Mouse (Mus musculus) CD4-positive, CD25-positive, alpha-beta regulatory T cell, adult 4 months (primary cell): ENCODE data around the gene Cpb2. TPM values are rescaled to one million over a fixed set of nuclear protein-coding genes. Genes with fewer than 3 reads are reported as not detected.

Experiments
- ATAC-seq: one replicate; pipeline ENCODE4 v1.8.0; 2017
- polyA plus RNA-seq, 2 experiments: library from polyadenylated mRNA; unstranded; fragments of 100-300 nt; shearing (Covaris generic); gene quantifications; one replicate each; pipeline ENCODE4 v1.2.1; 2017

The Cpb2 gene
- polyA plus RNA-seq = not detected

GRCm38 (mm10) chr14:75242087-75242486 lies at the start of gene Cpb2:
Gene Cpb2 (plus strand): TSS chr14:75242287.
- ATAC-seq = no peak

- no peak for ATAC-seq
These were observed 49.7 kb upstream of the Cpb2 start for GRCm38 (mm10) chr14:75192427-75192826.

GRCm38 (mm10) chr14:75192858-75193257 lies 49.2 kb upstream of the Cpb2 start:
- ATAC-seq = peak; percentile 6

GRCm38 (mm10) chr14:75195530-75195929 lies 46.6 kb upstream of the Cpb2 start:
- no peak for ATAC-seq

GRCm38 (mm10) chr14:75197027-75197426 lies 45.1 kb upstream of the Cpb2 start:
- peak; percentile 58 for ATAC-seq

GRCm38 (mm10) chr14:75197660-75198059 lies 44.4 kb upstream of the Cpb2 start:
- ATAC-seq = peak; percentile 37

- ATAC-seq = no peak
These were observed 36.6 kb upstream of the Cpb2 start for GRCm38 (mm10) chr14:75205363-75206051.

GRCm38 (mm10) chr14:75206307-75206706 lies 35.8 kb upstream of the Cpb2 start:
- no peak for ATAC-seq

GRCm38 (mm10) chr14:75208572-75209151 lies 33.4 kb upstream of the Cpb2 start:
- ATAC-seq = peak; percentile 12

GRCm38 (mm10) chr14:75213752-75214151 lies 28.3 kb upstream of the Cpb2 start:
- no peak for ATAC-seq

GRCm38 (mm10) chr14:75218843-75219242 lies 23.2 kb upstream of the Cpb2 start:
- no peak for ATAC-seq

GRCm38 (mm10) chr14:75219250-75219913 lies 22.7 kb upstream of the Cpb2 start:
- no peak for ATAC-seq

GRCm38 (mm10) chr14:75222386-75222785 lies 19.7 kb upstream of the Cpb2 start:
- ATAC-seq = no peak

- ATAC-seq = peak; percentile 87
These were observed 14.5 kb upstream of the Cpb2 start for GRCm38 (mm10) chr14:75227453-75228084.

- peak; percentile 49 for ATAC-seq
These were observed 12.3 kb upstream of the Cpb2 start for GRCm38 (mm10) chr14:75229834-75230233.

- ATAC-seq = no peak
These were observed 9.0 kb upstream of the Cpb2 start for GRCm38 (mm10) chr14:75233070-75233469.

- ATAC-seq = no peak
These were observed 6.5 kb upstream of the Cpb2 start for GRCm38 (mm10) chr14:75235552-75235951.

- ATAC-seq = no peak
These were observed 6.0 kb upstream of the Cpb2 start for GRCm38 (mm10) chr14:75235955-75236635.

- ATAC-seq = no peak
These were observed 5.5 kb upstream of the Cpb2 start for GRCm38 (mm10) chr14:75236636-75237003.

- no peak for ATAC-seq
These were observed 5.0 kb upstream of the Cpb2 start for GRCm38 (mm10) chr14:75237096-75237495.

- ATAC-seq = no peak
These were observed 3.9 kb upstream of the Cpb2 start for GRCm38 (mm10) chr14:75238054-75238692.
